Mouse (Mus musculus) liver, postnatal 0 days (tissue): ENCODE data around the gene Pde10a.

Experiments used
- CTCF ChIP-seq: sonication (generic); IDR thresholded peaks from 2 replicates; pipeline ENCODE4 v1.5.1; 2016; ENCODE audit warnings: antibody characterized with exemption, low read depth
- EP300 ChIP-seq: IDR thresholded peaks from 2 replicates; pipeline ENCODE4 v1.6.1; 2016; ENCODE audit warnings: antibody characterized with exemption, low read depth, mild to moderate bottlenecking

DNA sequence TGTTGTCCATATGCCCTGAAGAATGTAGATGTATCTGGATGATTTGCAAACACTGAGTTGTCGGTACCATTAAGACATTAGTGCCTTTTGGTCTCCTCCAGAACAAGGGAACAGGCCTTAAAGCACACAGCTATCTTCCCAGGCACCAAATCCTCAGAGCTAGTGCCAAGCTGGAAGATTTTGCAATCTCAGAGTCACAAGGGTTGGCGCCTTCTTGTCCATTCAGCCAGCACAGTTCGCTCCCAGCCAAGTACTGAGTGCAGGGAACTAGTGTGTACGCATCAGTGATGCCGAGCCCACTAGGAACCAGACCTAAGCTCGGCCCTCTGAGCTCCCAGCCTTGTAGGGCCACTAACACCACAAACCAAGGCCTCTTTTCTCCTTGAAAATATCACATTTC lies 440.0 kb downstream of the Pde10a start:
- no peak for TF ChIP-seq CTCF
- TF ChIP-seq EP300: no peak
